Mouse (Mus musculus): ENCODE measurements around the gene Myh10. TPM values are rescaled to one million over a fixed set of nuclear protein-coding genes. Genes with fewer than 3 reads are reported as not detected.

Myh10 gene
- polyA plus RNA-seq, 1 experiment from 2014 or later = 2.5 TPM

GRCm38 (mm10) chr11:68748121-68748520 lies 56.8 kb downstream of the Myh10 start:
- H3K27ac ChIP-seq = no peak overlapping the region
- 78% methylated on average over 5 of the region's 5 CpGs for WGBS (ENCODE audit: missing documents)
- no peaks in the 10 kb centered on the region for H3K79me2 ChIP-seq (ENCODE audit: inconsistent target)
- no peaks in the 10 kb centered on the region for H3K36me3 ChIP-seq (ENCODE audit: inconsistent target)
- no peak overlapping the region for H3K4me3 ChIP-seq (ENCODE audit: inconsistent target)

- 88% methylated on average over 2 of the region's 2 CpGs for WGBS (ENCODE audit: missing documents)
- Histone ChIP-seq H3K27ac (no peak overlapping the region), H3K79me2 (ENCODE audit: inconsistent target) (no peaks in the 10 kb centered on the region), H3K4me3 (ENCODE audit: inconsistent target) (no peak overlapping the region), H3K36me3 (ENCODE audit: inconsistent target) (no peaks in the 10 kb centered on the region)
Measured at GRCm38 (mm10) chr11:68750206-68750605, 58.8 kb downstream of the Myh10 start.

DNA sequence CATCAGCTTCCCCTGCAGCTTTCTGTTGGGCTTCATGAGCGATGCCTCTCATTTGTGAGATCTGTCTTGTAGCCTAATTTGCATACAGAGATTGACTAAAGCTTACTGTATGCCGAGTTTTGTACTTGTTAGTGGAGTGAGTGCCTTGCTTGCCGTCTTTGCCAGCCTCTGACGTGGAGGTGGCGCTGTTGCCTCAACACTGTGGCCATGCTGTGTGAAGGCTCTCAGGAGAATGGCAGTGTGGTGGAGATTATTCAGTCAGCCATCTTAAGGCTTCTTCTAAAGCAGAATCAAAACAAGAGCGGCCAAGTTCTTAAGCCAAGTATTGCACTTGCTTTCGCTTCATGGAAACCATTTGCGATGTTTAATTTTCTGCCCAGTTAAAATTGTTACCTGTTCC lies 59.6 kb downstream of the Myh10 start:
- no peaks in the 10 kb centered on the region for H3K79me2 ChIP-seq (ENCODE audit: inconsistent target)
- no peak overlapping the region for H3K4me3 ChIP-seq (ENCODE audit: inconsistent target)
- 66% methylated on average over 8 of the region's 8 CpGs for WGBS (ENCODE audit: missing documents)
- no peak overlapping the region for H3K27ac ChIP-seq
- H3K36me3 ChIP-seq (ENCODE audit: inconsistent target) = no peaks in the 10 kb centered on the region

- Histone ChIP-seq H3K79me2 (ENCODE audit: inconsistent target) (no peaks in the 10 kb centered on the region), H3K27ac (no peak overlapping the region), H3K36me3 (ENCODE audit: inconsistent target) (no peaks in the 10 kb centered on the region), H3K4me3 (ENCODE audit: inconsistent target) (no peak overlapping the region)
- WGBS (ENCODE audit: missing documents) = 95% methylated on average over 7 of the region's 7 CpGs
Measured at GRCm38 (mm10) chr11:68754283-68754682, 62.9 kb downstream of the Myh10 start.

- Histone ChIP-seq H3K27ac (no peak overlapping the region), H3K36me3 (ENCODE audit: inconsistent target) (no peaks in the 10 kb centered on the region), H3K4me3 (ENCODE audit: inconsistent target) (no peak overlapping the region), H3K79me2 (ENCODE audit: inconsistent target) (no peaks in the 10 kb centered on the region)
- 92% methylated on average over 11 of the region's 11 CpGs for WGBS (ENCODE audit: missing documents)
Measured at GRCm38 (mm10) chr11:68756456-68757348, 65.3 kb downstream of the Myh10 start.

GRCm38 (mm10) chr11:68759691-68760090 lies 68.3 kb downstream of the Myh10 start:
- Histone ChIP-seq H3K4me3 (ENCODE audit: inconsistent target) (no peak overlapping the region), H3K79me2 (ENCODE audit: inconsistent target) (no peaks in the 10 kb centered on the region), H3K36me3 (ENCODE audit: inconsistent target) (no peaks in the 10 kb centered on the region), H3K27ac (no peak overlapping the region)
- WGBS (ENCODE audit: missing documents) = 87% methylated on average over 3 of the region's 3 CpGs

GRCm38 (mm10) chr11:68761155-68761554 lies 69.8 kb downstream of the Myh10 start:
- H3K36me3 ChIP-seq (ENCODE audit: inconsistent target) = no peaks in the 10 kb centered on the region

DNA sequence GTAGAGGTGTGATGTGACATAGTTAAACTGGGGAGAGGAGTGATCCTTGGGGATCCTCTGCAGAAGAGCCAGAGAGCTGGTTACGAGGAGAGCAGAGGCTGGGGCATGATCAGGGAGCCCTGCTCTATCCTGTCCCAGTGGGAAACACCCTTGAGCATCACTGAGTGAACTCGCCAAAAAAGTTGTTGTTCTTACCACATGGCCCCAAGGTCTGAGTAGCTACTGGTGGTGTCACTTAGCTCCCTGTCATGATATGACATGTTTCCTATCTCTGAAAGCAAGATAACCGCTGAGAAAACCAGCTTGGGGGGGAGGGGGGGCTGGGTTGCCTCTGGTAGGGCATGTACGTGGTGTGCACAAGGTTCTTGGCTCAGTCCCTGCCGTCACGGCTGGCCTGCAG lies 70.3 kb downstream of the Myh10 start:
- Histone ChIP-seq H3K79me2 (ENCODE audit: inconsistent target) (no peaks in the 10 kb centered on the region), H3K36me3 (ENCODE audit: inconsistent target) (no peaks in the 10 kb centered on the region), H3K4me3 (ENCODE audit: inconsistent target) (no peak overlapping the region), H3K27ac (no peak overlapping the region)
- 77% methylated on average over 6 of the region's 6 CpGs for WGBS (ENCODE audit: missing documents)

More at GRCm38 (mm10) chr11:68761155-68761554, 69.8 kb downstream of the Myh10 start:
- Histone ChIP-seq H3K4me3 (ENCODE audit: inconsistent target) (no peak overlapping the region), H3K27ac (no peak overlapping the region), H3K79me2 (ENCODE audit: inconsistent target) (no peaks in the 10 kb centered on the region)
- 79% methylated on average over 4 of the region's 4 CpGs for WGBS (ENCODE audit: missing documents)

DNA sequence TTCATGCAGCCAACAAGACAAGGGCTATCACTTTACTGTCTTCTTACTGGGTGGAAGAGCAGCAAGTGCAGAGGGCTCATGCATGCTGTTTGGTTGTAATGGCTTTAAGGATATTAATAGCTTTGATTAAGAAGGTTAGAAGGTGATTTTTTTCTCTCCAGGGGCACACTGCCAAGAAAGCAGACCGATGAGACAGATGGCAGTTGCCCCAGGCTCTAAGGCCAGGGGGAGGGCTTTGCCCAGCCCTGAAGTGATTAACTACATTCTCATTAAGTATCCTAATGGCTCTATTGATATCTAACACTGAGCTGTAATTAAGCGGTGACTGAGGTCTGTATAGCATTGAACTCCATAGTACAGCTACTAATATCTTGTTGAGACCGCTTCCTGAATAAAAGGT lies 73.3 kb downstream of the Myh10 start:
- no peaks in the 10 kb centered on the region for H3K79me2 ChIP-seq (ENCODE audit: inconsistent target)
- no peaks in the 10 kb centered on the region for H3K36me3 ChIP-seq (ENCODE audit: inconsistent target)
- no peak overlapping the region for H3K27ac ChIP-seq
- H3K4me3 ChIP-seq (ENCODE audit: inconsistent target) = no peak overlapping the region
- WGBS (ENCODE audit: missing documents) = 70% methylated on average over 3 of the region's 3 CpGs

- Histone ChIP-seq H3K4me3 (ENCODE audit: inconsistent target) (no peak overlapping the region), H3K79me2 (ENCODE audit: inconsistent target) (no peaks in the 10 kb centered on the region), H3K36me3 (ENCODE audit: inconsistent target) (no peaks in the 10 kb centered on the region), H3K27ac (no peak overlapping the region)
- WGBS (ENCODE audit: missing documents) = 81% methylated on average over 9 of the region's 10 CpGs
Measured at GRCm38 (mm10) chr11:68767762-68768542, 76.6 kb downstream of the Myh10 start.

- Histone ChIP-seq H3K27ac (no peak overlapping the region), H3K4me3 (ENCODE audit: inconsistent target) (no peak overlapping the region), H3K79me2 (ENCODE audit: inconsistent target) (no peaks in the 10 kb centered on the region), H3K36me3 (ENCODE audit: inconsistent target) (no peaks in the 10 kb centered on the region)
- WGBS (ENCODE audit: missing documents) = 68% methylated on average over 9 of the region's 9 CpGs
Measured at GRCm38 (mm10) chr11:68769770-68770510, 78.6 kb downstream of the Myh10 start.

- Histone ChIP-seq H3K79me2 (ENCODE audit: inconsistent target) (no peaks in the 10 kb centered on the region), H3K36me3 (ENCODE audit: inconsistent target) (no peaks in the 10 kb centered on the region), H3K4me3 (ENCODE audit: inconsistent target) (no peak overlapping the region), H3K27ac (no peak overlapping the region)
- 96% methylated on average over 6 of the region's 7 CpGs for WGBS (ENCODE audit: missing documents)
Measured at GRCm38 (mm10) chr11:68776147-68776655, 84.8 kb downstream of the Myh10 start.

GRCm38 (mm10) chr11:68777933-68778332 lies 86.6 kb downstream of the Myh10 start:
- H3K27ac ChIP-seq = no peak overlapping the region
- H3K79me2 ChIP-seq (ENCODE audit: inconsistent target) = no peaks in the 10 kb centered on the region
- no peak overlapping the region for H3K4me3 ChIP-seq (ENCODE audit: inconsistent target)
- no peaks in the 10 kb centered on the region for H3K36me3 ChIP-seq (ENCODE audit: inconsistent target)
- WGBS (ENCODE audit: missing documents) = 88% methylated on average over 11 of the region's 11 CpGs

DNA sequence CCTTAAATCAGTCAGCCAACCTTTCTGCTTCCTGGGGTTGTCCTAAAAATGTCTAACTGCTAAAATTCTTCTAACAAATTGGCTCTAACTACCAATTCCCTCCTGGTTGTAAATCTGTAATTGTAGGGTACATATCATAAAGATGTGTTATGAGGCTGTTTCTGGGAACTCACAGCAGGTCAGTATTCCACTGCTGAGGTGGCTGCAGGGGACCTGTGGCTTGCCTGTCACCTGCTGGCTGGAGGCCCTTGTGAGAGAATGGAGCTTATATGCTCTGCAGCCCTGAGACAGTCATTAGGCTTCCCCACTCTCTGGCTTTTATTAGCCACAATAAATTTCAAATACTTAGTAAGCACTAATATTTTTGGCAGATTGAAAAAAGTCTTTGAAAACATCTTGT lies 87.5 kb downstream of the Myh10 start:
- Histone ChIP-seq H3K79me2 (ENCODE audit: inconsistent target) (no peaks in the 10 kb centered on the region), H3K4me3 (ENCODE audit: inconsistent target) (no peak overlapping the region), H3K36me3 (ENCODE audit: inconsistent target) (no peaks in the 10 kb centered on the region), H3K27ac (no peak overlapping the region)

Data from macrophage (primary cell).